Mouse (Mus musculus) skeletal muscle tissue, adult 2 months (tissue): ENCODE measurements around the gene Ccne1.

Experiments used
- DNase-seq: peaks from one replicate; pipeline ENCODE4 v3.0.0-alpha.2; 2012; ENCODE audit warnings: low read depth, low spot score

Gene Ccne1

GRCm38 (mm10) chr7:38054246-38054645, 53.1 kb downstream of the Ccne1 start:
- DNase-seq: no peak
